Mouse (Mus musculus): ENCODE data around the gene Ppt2. TPM values are rescaled to one million over a fixed set of nuclear protein-coding genes. Genes with fewer than 3 reads are reported as not detected.

The Ppt2 gene
- polyA plus RNA-seq, 1 experiment from 2014 or later = 23.8 TPM

DNA sequence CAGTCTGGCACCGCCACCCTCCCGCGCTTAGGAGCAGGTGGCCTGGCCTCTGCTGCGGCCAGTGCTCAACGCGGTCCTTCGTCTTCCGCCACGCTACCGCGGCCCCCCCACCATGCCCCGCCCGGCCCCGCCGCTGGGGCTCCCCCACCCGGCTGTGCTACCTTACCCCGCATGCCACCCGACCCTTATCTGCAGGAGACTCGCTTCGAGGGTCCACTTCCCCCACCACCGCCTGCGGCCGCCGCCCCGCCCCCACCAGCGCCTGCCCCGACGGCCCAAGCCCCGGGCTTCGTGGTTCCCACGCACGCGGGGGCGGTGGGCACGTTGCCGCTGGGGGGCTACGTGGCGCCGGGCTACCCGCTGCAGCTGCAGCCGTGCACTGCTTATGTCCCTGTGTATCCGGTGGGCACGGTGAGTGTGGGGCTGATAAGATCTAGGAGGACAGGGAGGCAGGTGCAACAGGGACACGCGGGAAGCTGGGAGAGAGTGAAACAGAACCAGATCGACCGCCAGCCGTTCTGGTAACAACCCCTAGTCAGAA lies 2.5 kb upstream of the Ppt2 start:
- Histone ChIP-seq H3K27me3 (peaks cover 45% of the 10 kb centered on the region), H3K36me3 (no peaks in the 10 kb centered on the region), H3K4me2 (replicated peaks) (peak overlapping the region; percentile 91), H3K27ac (replicated peaks) (no peak overlapping the region), H3K4me1 (peaks cover 57% of the 10 kb centered on the region), H3K9ac (replicated peaks) (peak overlapping the region; percentile 52), H3K4me3 (peak overlapping the region; percentile 58), H3K9me3 (no peaks in the 10 kb centered on the region)
- WGBS = 2% methylated on average over 47 of the region's 48 CpGs
- ATAC-seq (ENCODE audit: low FRiP score, low read depth) = no peak

DNA sequence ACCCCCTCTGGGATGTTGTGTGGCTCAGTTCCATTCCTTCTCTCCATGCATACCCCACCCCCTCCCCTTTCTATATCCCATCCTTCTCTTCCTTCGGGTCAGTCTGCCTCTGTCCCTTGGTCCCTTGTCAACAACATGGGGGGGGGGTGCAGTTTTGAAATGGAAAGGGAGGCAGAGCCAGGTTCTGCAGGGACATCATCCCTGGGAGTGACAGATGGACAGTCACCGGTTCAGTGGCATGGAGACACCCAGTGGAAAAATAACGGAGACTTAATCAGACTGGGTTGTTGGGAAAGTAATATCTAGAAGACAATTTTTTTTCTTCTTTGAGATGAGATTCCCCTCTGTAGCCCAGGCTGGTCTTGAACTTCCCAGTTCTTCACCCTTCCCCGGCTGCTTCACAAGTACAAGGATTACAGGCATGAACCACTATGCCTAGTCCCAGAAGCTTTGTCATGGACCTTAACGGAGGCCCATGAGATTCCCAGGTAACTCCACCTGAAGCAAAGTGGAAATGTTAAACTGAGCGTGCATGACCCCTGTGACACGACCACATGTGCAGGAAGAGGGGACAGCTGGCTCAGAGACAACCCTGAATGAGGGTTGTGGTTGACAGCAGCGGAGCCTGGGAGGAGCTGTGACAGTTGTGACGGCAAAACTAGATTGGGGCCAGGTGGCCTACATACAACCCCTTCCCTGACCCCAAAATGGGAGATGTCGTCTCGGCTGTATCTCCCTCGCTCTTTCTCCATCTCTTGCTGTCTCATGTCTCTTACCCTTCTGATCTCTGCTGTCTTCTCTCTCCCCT lies 1.7 kb upstream of the Ppt2 start:
- H3K27me3 ChIP-seq = peaks cover 40% of the 10 kb centered on the region
- H3K9ac ChIP-seq (replicated peaks) = peak overlapping the region; percentile 52; the same call in 1 of the 2 replicates
- H3K4me1 ChIP-seq = peaks cover 57% of the 10 kb centered on the region
- 0 out of 2 replicates have a peak, but pooled peaks cover 5% of the 10 kb centered on the region for H3K36me3 ChIP-seq
- H3K27ac ChIP-seq (replicated peaks) = peak overlapping the region; percentile 88; the same call in 1 of the 2 replicates
- WGBS = 12% methylated on average over 12 of the region's 12 CpGs
- peak overlapping the region; percentile 91 for H3K4me2 ChIP-seq (replicated peaks)
- no peak for ATAC-seq (ENCODE audit: low FRiP score, low read depth)
- H3K4me3 ChIP-seq = peak overlapping the region; percentile 58
- no peaks in the 10 kb centered on the region for H3K9me3 ChIP-seq

DNA sequence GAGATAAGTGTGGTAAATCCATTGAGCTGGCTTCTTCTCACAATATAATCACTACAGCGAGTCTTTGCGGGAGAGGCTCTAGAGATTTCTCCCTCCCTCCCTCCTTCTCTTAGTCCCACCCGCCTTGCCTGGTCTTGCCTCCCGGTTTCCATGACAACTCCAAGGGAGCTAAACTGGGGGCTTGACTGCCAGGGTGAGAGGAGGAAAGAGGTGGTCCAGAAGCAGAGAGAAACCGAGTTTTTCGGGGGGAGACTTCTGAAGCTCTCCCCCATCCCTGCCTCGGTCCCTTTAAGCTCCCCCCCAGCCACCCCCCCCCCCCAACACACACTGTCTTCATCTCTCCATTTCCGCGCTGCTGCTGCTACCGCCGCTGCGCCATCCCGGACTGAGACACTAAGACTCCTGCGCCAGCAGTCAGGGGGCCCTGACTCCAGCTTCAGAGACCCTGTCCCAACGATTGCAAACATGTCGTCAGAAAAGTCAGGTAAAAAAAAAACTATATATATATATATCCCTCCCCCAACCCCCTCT lies 976 bp upstream of the Ppt2 start, which contains the start of gene Prrt1:
Gene Prrt1 (plus strand): TSS at position 313 of the 531 bp plus-strand sequence.
- Histone ChIP-seq H3K27ac (replicated peaks) (peak within 1 kb of the TSS; percentile 88), H3K36me3 (0 out of 2 replicates have a peak, but pooled peaks cover 5% of the 10 kb centered on the region), H3K9me3 (no peaks in the 10 kb centered on the region), H3K4me2 (replicated peaks) (peak within 1 kb of the TSS; percentile 91), H3K4me3 (peak within 1 kb of the TSS; percentile 58), H3K9ac (replicated peaks) (peak within 1 kb of the TSS; percentile 68; the same call in 1 of the 2 replicates), H3K4me1 (peaks cover 57% of the 10 kb centered on the region), H3K27me3 (peaks cover 40% of the 10 kb centered on the region)
- ATAC-seq (ENCODE audit: low FRiP score, low read depth) = peak; percentile 42; the same call in 1 of the 2 replicates
- 1% methylated on average over 15 of the region's 16 CpGs for WGBS

DNA sequence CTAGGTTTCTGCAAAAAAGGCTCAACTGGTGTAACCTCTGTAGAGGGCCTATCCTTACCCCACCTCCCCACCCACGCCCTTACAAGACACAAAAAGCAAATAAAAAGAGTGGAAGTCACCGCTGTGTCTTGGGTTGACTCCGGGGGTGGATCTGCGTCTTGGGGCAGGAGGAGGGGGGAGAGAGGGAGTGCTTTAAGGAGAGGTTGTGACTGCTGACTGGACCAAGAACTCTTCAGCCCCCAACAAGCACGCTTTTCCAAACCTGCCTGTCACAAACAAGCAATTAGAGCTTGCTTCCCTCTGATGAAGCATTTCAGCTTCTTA lies 296 bp upstream of the Ppt2 start:
- Histone ChIP-seq H3K27ac (replicated peaks) (peak overlapping the region; percentile 88), H3K9ac (replicated peaks) (peak overlapping the region; percentile 68; the same call in 1 of the 2 replicates), H3K9me3 (no peaks in the 10 kb centered on the region), H3K27me3 (peaks cover 40% of the 10 kb centered on the region), H3K4me1 (peaks cover 57% of the 10 kb centered on the region), H3K36me3 (0 out of 2 replicates have a peak, but pooled peaks cover 5% of the 10 kb centered on the region), H3K4me2 (replicated peaks) (peak overlapping the region; percentile 91), H3K4me3 (peak overlapping the region; percentile 58)
- no peak for ATAC-seq (ENCODE audit: low FRiP score, low read depth)
- WGBS = 11% methylated on average over 5 of the region's 5 CpGs

DNA sequence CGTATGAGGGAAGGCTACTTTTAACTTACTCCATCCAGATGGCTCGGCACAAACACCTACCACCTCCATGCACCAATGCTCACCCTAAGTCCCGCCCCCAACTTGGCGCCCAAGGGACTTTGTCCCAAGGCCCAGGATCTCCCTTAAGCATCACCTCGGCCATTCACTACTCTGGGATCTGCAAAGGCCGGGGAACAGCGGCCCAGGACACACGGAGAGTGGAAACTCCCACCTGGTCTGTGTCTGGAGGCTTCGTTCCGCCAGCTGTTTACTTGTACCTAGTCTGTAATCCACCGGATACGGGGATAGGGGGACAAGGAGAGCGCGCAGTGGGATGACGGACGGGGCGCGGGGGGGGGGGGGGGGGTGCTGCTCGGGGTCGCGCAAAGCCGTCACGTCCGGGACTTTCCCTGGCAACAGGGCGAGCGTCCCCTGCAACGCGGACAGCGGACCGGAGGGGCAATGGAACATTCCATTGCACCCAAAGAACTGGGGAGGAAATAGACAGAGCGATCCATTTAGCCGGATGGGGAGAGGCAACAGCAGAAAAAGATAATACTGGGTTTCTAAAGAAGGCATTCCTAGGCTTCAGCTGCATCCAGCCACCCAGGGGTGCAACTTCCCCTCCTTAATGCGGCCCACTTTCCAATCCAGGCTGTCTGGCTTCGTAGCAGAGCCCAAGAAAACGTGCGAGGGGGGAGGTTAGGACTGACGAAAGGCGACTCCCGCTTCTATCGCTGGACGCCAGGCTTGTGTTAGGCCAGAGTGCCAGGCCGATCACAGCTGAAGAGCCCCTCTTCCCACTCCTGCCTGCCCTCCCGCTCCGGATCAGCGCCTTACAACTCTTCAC lies 992 bp downstream of the Ppt2 start:
- Histone ChIP-seq H3K4me3 (peak overlapping the region; percentile 58), H3K27me3 (peaks cover 27% of the 10 kb centered on the region), H3K36me3 (peaks cover 12% of the 10 kb centered on the region), H3K4me1 (peaks cover 55% of the 10 kb centered on the region), H3K27ac (replicated peaks) (peak overlapping the region; percentile 88), H3K9ac (replicated peaks) (peak overlapping the region; percentile 68), H3K4me2 (replicated peaks) (peak overlapping the region; percentile 91), H3K9me3 (no peaks in the 10 kb centered on the region)
- WGBS = 0% methylated on average over 43 of the region's 45 CpGs
- ATAC-seq (ENCODE audit: low FRiP score, low read depth) = peak; percentile 63

DNA sequence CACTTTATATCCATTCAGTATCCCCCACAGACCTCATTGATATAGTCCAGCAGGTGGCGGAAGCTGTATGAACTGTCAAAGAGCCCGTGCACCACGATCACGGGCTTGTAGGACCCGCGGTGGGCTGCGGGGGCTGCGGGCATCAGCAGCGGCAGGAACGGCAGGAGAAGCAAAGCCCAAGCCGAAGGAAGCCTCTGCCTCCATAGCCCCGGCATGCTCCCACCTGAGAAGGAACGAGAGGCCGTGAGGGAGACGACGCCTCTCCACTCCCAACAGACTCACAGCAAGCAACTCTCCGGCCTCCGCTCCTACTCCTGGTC lies 1.6 kb downstream of the Ppt2 start:
- Histone ChIP-seq H3K27me3 (peaks cover 22% of the 10 kb centered on the region), H3K4me3 (peak overlapping the region; percentile 58), H3K36me3 (peaks cover 18% of the 10 kb centered on the region), H3K9ac (replicated peaks) (peak overlapping the region; percentile 68), H3K4me1 (peaks cover 49% of the 10 kb centered on the region), H3K4me2 (replicated peaks) (peak overlapping the region; percentile 91), H3K27ac (replicated peaks) (peak overlapping the region; percentile 88), H3K9me3 (no peaks in the 10 kb centered on the region)
- peak; percentile 17; the same call in 1 of the 2 replicates for ATAC-seq (ENCODE audit: low FRiP score, low read depth)
- WGBS = under 1% methylated on average over 18 of the region's 18 CpGs

DNA sequence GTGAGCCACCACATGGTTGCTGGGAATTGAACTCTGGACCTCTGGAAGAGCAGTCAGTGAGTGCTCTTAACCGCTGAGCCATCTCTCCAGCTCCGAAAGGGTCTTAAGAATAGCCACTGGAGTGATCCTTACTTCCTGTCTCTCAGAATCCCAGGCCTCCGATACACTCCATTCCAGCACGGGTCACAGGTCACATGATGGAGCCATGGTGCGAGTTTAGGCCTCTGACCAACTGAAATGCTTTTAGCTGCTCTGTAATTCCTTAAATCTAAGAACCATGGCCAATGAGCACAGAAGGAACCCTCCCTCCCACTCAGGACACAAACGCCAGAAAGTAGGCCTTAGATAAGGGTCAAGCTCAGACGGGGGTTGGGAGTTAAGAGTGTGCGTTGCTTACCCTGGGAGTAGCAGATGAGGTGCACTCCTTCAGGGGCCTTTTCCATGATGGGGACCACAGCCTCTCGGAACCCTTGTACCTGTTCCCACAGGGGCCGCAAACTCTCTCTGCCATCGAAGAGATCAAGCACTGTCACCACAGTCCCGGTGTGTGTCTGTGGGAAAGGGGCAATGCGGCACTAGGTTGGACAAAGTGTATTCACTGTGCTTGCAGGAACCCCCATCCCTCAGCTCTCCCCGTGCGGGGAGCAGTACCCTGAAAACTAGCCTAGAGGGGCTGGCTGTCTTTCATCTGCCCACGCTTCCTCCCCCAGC lies 2.1 kb downstream of the Ppt2 start:
- peak overlapping the region; percentile 88 for H3K27ac ChIP-seq (replicated peaks)
- no peak for ATAC-seq (ENCODE audit: low FRiP score, low read depth)
- 52% methylated on average over 16 of the region's 16 CpGs for WGBS

DNA sequence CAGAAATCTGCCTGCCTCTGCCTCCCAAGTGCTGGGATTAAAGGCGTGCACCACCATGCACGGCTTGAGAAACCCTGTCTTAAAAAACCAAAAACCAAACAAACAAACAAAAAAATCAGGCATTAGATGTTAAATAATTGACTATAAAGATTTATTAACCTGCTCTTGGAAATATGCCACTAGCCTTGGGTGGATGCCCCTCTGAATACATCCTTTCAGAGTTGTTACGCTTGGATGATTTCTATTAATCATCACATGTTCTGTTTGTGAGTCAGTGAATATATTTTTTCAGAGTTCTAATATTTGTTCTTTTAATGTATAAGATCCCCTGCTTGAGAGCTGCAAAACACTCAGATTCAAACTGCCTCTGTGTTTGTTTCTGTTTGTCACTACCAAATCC lies 3.3 kb downstream of the Ppt2 start:
- Histone ChIP-seq H3K27me3 (peaks cover 4% of the 10 kb centered on the region), H3K4me2 (replicated peaks) (no peak overlapping the region), H3K27ac (replicated peaks) (no peak overlapping the region), H3K9ac (replicated peaks) (no peak overlapping the region), H3K9me3 (no peaks in the 10 kb centered on the region), H3K4me3 (no peak overlapping the region), H3K36me3 (peaks cover 27% of the 10 kb centered on the region), H3K4me1 (peaks cover 31% of the 10 kb centered on the region)
- 97% methylated on average over 3 of the region's 3 CpGs for WGBS
- no peak for ATAC-seq (ENCODE audit: low FRiP score, low read depth)

More for the DNA sequence above, 2.1 kb downstream of the Ppt2 start:
- H3K4me2 ChIP-seq (replicated peaks) = peak overlapping the region; percentile 91
- peaks cover 44% of the 10 kb centered on the region for H3K4me1 ChIP-seq
- H3K4me3 ChIP-seq = peak overlapping the region; percentile 58
- H3K27me3 ChIP-seq = peaks cover 16% of the 10 kb centered on the region
- peak overlapping the region; percentile 68 for H3K9ac ChIP-seq (replicated peaks)
- no peaks in the 10 kb centered on the region for H3K9me3 ChIP-seq
- peaks cover 22% of the 10 kb centered on the region for H3K36me3 ChIP-seq

DNA sequence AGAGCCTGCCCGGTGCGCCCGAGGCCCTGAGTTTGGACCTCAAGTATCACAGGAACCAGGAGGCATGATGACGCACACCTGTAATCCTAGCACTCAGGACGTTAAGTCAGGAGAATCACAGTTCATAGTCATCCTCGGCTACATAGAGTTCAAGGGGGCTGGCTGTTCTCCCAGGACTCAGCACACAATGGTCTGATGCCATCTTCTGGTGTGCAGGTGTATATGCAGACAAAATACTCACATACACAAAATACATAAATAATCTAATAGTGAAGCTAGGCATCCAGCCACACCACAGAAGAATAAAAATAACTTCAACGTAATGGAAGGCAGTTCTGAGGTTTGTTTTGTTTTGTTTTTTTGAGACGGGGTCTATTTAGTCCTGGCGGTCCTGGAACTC lies 5.1 kb downstream of the Ppt2 start:
- no peaks in the 10 kb centered on the region for H3K27me3 ChIP-seq
- H3K4me1 ChIP-seq = peaks cover 13% of the 10 kb centered on the region
- no peak overlapping the region for H3K9ac ChIP-seq (replicated peaks)
- ATAC-seq (ENCODE audit: low FRiP score, low read depth) = no peak
- no peak overlapping the region for H3K4me2 ChIP-seq (replicated peaks)
- H3K27ac ChIP-seq (replicated peaks) = no peak overlapping the region
- H3K9me3 ChIP-seq = no peaks in the 10 kb centered on the region
- WGBS = 91% methylated on average over 9 of the region's 9 CpGs
- H3K36me3 ChIP-seq = peaks cover 31% of the 10 kb centered on the region
- no peak overlapping the region for H3K4me3 ChIP-seq

DNA sequence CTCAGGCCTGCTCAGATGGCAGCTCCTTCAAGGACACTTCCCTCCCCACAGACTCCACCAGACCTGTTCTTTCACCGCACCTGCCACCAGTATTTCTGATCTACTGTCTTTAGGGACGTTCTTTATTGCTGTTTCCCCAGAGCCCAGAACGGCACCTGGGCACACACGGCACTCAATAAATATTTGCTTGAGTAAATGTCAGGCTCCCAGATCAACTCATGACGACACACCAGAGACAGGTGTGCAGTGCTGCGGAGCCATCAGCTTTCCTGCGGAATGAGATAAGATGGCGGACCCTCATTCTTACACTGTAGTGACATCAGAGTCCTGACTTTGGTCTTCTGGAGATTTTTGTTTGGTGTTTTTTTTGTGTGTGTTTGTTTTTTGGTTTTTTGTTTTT lies 7.3 kb downstream of the Ppt2 start:
- no peak overlapping the region for H3K27ac ChIP-seq (replicated peaks)
- WGBS = 92% methylated on average over 8 of the region's 8 CpGs
- ATAC-seq (ENCODE audit: low FRiP score, low read depth) = no peak
- H3K36me3 ChIP-seq = peaks cover 48% of the 10 kb centered on the region
- no peaks in the 10 kb centered on the region for H3K27me3 ChIP-seq
- H3K9ac ChIP-seq (replicated peaks) = no peak overlapping the region
- H3K9me3 ChIP-seq = no peaks in the 10 kb centered on the region
- no peak overlapping the region for H3K4me2 ChIP-seq (replicated peaks)
- H3K4me1 ChIP-seq = peaks cover 1% of the 10 kb centered on the region
- H3K4me3 ChIP-seq = no peak overlapping the region

DNA sequence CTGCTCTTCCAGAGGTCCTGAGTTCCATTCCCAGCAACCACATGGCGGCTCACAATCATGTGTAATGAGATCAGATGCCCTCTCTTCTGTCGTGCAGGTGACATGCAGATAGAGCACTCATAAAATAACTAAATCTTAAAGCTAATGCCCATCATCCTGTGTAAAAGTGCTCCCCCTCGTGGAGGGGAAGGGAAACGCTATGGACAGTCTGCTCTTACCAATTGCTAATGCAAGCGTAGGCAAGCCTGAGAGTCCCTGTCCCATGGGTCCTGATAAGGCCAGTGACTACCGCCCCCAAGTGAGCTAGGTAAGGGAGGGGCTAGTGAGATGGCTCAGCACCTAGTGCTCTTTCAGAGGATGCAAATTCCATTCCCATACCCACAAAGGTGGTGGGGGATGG lies 9.3 kb downstream of the Ppt2 start:
- ATAC-seq (ENCODE audit: low FRiP score, low read depth) = no peak
- H3K4me2 ChIP-seq (replicated peaks) = no peak overlapping the region
- no peaks in the 10 kb centered on the region for H3K9me3 ChIP-seq
- H3K27ac ChIP-seq (replicated peaks) = no peak overlapping the region
- H3K4me1 ChIP-seq = no peaks in the 10 kb centered on the region
- WGBS = 20% methylated on average over 6 of the region's 6 CpGs
- H3K27me3 ChIP-seq = no peaks in the 10 kb centered on the region
- no peak overlapping the region for H3K4me3 ChIP-seq
- H3K36me3 ChIP-seq = peaks cover 59% of the 10 kb centered on the region
- no peak overlapping the region for H3K9ac ChIP-seq (replicated peaks)

Data from midbrain, embryonic 12.5 days (tissue).